23 mouse cellular contexts compared by ENCODE assay signal in genomic region chr5:72698343-72698742, GRCm38 (mm10). TPM values are rescaled to one million over a fixed set of nuclear protein-coding genes. Genes with fewer than 3 reads are reported as not detected.
A peak's percentile ranks its signal among the peaks of the same experiment; 100 is the strongest.
DNase-seq lines count a peak whose midpoint lies in the region; ATAC-seq and TF ChIP-seq lines count a peak whose summit lies in the region.
"Had no signal": no experiment of that assay in that cellular context is flagged by ENCODE, and none has a peak within 500 bp of the region (broad histone marks: within the 10 kb centered on the region; RNA-seq: fewer than 3 reads in every experiment).

No protein-coding gene starts in this region.

- H3K36me3 ChIP-seq in forebrain, embryonic 16.5 days (ENCODE audit: control insufficient read depth, insufficient read depth) = no peaks in the 10 kb centered on the region
- H3K36me3 ChIP-seq: embryonic facial prominence, embryonic 12.5 days had no signal

- no peak overlapping the region for H3K9ac ChIP-seq in forebrain, embryonic 16.5 days (replicated peaks; ENCODE audit: low read depth, low read length)
- H3K9ac ChIP-seq: embryonic facial prominence, embryonic 12.5 days had no signal

- TF ChIP-seq CTCF in brain, embryonic 14.5 days (IDR thresholded peaks at IDR 0.05; ENCODE audit: borderline replicate concordance, extremely low read depth, insufficient read depth, insufficient read length) = no peak

- 0 out of 2 replicates have a peak, but pooled peaks cover 2% of the 10 kb centered on the region for H3K9me3 ChIP-seq in forebrain, embryonic 16.5 days (ENCODE audit: control insufficient read depth, low read length)
- H3K9me3 ChIP-seq: embryonic facial prominence, embryonic 12.5 days had no signal

- H3K27me3 ChIP-seq in forebrain, embryonic 16.5 days (replicated peaks; ENCODE audit: control insufficient read depth, insufficient read depth, low read length) = no peaks in the 10 kb centered on the region
- H3K27me3 ChIP-seq: embryonic facial prominence, embryonic 12.5 days had no signal

- no peak overlapping the region for H3K4me2 ChIP-seq in forebrain, embryonic 16.5 days (ENCODE audit: low read length)
- H3K4me2 ChIP-seq: embryonic facial prominence, embryonic 12.5 days; liver, embryonic 11.5 days had no signal

- H3K4me3 ChIP-seq in forebrain, embryonic 16.5 days (replicated peaks; ENCODE audit: low read length) = no peak overlapping the region
- H3K4me3 ChIP-seq: embryonic facial prominence, embryonic 12.5 days had no signal

- DNase-seq in frontal cortex, postnatal 36 days (ENCODE audit: low spot score in 2 of 2) = no peak
- peak; percentile 64 for DNase-seq in left cerebral cortex, postnatal 4 days
- DNase-seq in left cerebral cortex, postnatal 10 days (ENCODE audit: extremely low spot score in 1 of 2, low spot score in 2 of 2) = no peak
- peak; percentile 87 for DNase-seq in brain, embryonic 14.5 days (ENCODE audit: low read depth)
- no peak for DNase-seq in Muller cell, postnatal 12 days (ENCODE audit: inconsistent ontology term)
- DNase-seq: adrenal gland, postnatal 36 days; gastrocnemius, postnatal 14 days; kidney, postnatal 4 days; lung, adult 2 months; right cerebral cortex, postnatal 4 days; thymus, adult 18-20 months had no signal

- WGBS in forebrain, embryonic 16.5 days = 40% methylated on average over 3 of the region's 3 CpGs

- intact Hi-C loops in left cerebral cortex, postnatal 4 days (cut with DNase I) = no loop called here
- intact Hi-C loops in left cerebral cortex, postnatal 10 days (cut with DNase I) = no loop called here

- peak; percentile 36 for ATAC-seq in frontal cortex, adult (ENCODE audit: low TSS enrichment)
- peak; percentile 87 for ATAC-seq in forebrain, embryonic 16.5 days
- no peak for ATAC-seq in megakaryocyte progenitor cell, adult 5-6 weeks (replicated peaks; ENCODE audit: poor library complexity)

- no peak overlapping the region for H3K27ac ChIP-seq in forebrain, embryonic 16.5 days (ENCODE audit: low read length)
- H3K27ac ChIP-seq: embryonic facial prominence, embryonic 12.5 days; macrophage had no signal

- H3K4me1 ChIP-seq in forebrain, embryonic 16.5 days (replicated peaks; ENCODE audit: control insufficient read depth, insufficient read depth, low read length) = peaks cover 21% of the 10 kb centered on the region
- H3K4me1 ChIP-seq: embryonic facial prominence, embryonic 12.5 days had no signal

- TF ChIP-seq POLR2A in brain, embryonic 14.5 days (IDR thresholded peaks at IDR 0.05; ENCODE audit: borderline replicate concordance, extremely low read depth, insufficient read depth, insufficient read length, poor library complexity, severe bottlenecking) = no peak

RNA-seq across cellular contexts. Expression of gene Nipal1, which starts 50.7 kb away (rescaled TPM):
- total RNA-seq in left cerebral cortex, postnatal 4 days (2021) = under 1 TPM in 1 of 2 experiments, not detected in 1; 0.30 TPM
- not detected for total RNA-seq in left cerebral cortex, postnatal 10 days (2021)
- polyA plus RNA-seq in brain, embryonic 14.5 days (2012; rRNA removed) = 0.52 and 0.54 TPM in 2 replicates
- 0.20 TPM in 1 of 2 replicates, not detected in the other for polyA plus RNA-seq in forebrain, embryonic 16.5 days (2015; fragmentation: Nextera tagmentation; extraction: Ambion mirVana)
- total RNA-seq in megakaryocyte progenitor cell, adult 5-6 weeks (2015) = not detected in 2 replicates
- 1.3 TPM in 1 of 2 replicates, not detected in the other for total RNA-seq in megakaryocyte progenitor cell, adult 5-6 weeks (2017)
- total RNA-seq: heart, adult 8-10 months; layer of hippocampus, postnatal 25 days; left cerebral cortex, postnatal 25 days had no signal
- polyA plus RNA-seq: macrophage had no signal

RNA-seq across cellular contexts. Expression of gene Txk, which starts 54.2 kb away (rescaled TPM):
- total RNA-seq in left cerebral cortex, postnatal 4 days (2021) = under 1 TPM; 0.18 to 0.40 TPM
- total RNA-seq in left cerebral cortex, postnatal 10 days (2021) = under 1 TPM; 0.49 to 0.56 TPM
- polyA plus RNA-seq in brain, embryonic 14.5 days (2012; rRNA removed) = 0.07 and 0.08 TPM in 2 replicates
- 0.13 TPM in 1 of 2 replicates, not detected in the other for polyA plus RNA-seq in forebrain, embryonic 16.5 days (2015; fragmentation: Nextera tagmentation; extraction: Ambion mirVana)
- 0.57 and 1.2 TPM in 2 replicates for total RNA-seq in megakaryocyte progenitor cell, adult 5-6 weeks (2015)
- total RNA-seq in megakaryocyte progenitor cell, adult 5-6 weeks (2017) = 0.08 and 0.41 TPM in 2 replicates
- polyA plus RNA-seq: kidney, embryonic 14.5 days; liver, embryonic 11.5 days had no signal

RNA-seq across cellular contexts. Expression of gene Cnga1, which starts 54.3 kb away (rescaled TPM):
- total RNA-seq in left cerebral cortex, postnatal 4 days (2021) = not detected
- total RNA-seq in left cerebral cortex, postnatal 10 days (2021) = not detected
- polyA plus RNA-seq in brain, embryonic 14.5 days (2012; rRNA removed) = not detected in 2 replicates
- polyA plus RNA-seq in forebrain, embryonic 16.5 days (2015; fragmentation: Nextera tagmentation; extraction: Ambion mirVana) = not detected in 2 replicates
- total RNA-seq in megakaryocyte progenitor cell, adult 5-6 weeks (2015) = not detected in 2 replicates
- total RNA-seq in megakaryocyte progenitor cell, adult 5-6 weeks (2017) = not detected in 2 replicates
- total RNA-seq: adrenal gland, postnatal 36 days; gastrocnemius, postnatal 14 days; heart, adult 8-10 months; layer of hippocampus, postnatal 25 days; left cerebral cortex, postnatal 25 days had no signal
- polyA plus RNA-seq: embryonic facial prominence, embryonic 12.5 days; heart, embryonic 16.5 days; kidney, embryonic 14.5 days; liver, embryonic 11.5 days; macrophage; neural tube, embryonic 14.5 days had no signal

Comparison
In these comparisons a context has a peak if more than half of its experiments do, and no peak if none do; other contexts are left out.
1. DNase-seq: peak in left cerebral cortex, postnatal 4 days (single experiment) and brain, embryonic 14.5 days (single experiment); none in frontal cortex, postnatal 36 days (0 of 2), left cerebral cortex, postnatal 10 days (0 of 2) and Muller cell, postnatal 12 days (single experiment).